Mouse (Mus musculus) frontal cortex, adult (tissue): ENCODE results near the gene Camk1g.

Experiments
- ATAC-seq: cut with Nextera tagmentation; 2 replicates; pipeline ENCODE4 v1.9.2; 2017; ENCODE audit warnings: mild to moderate bottlenecking, moderate library complexity, mixed read lengths; ENCODE audit not compliant: low TSS enrichment

The Camk1g gene

GRCm38 (mm10) chr1:193376478-193377134 is 6.5 kb upstream of the Camk1g start:
- ATAC-seq = peak; percentile 55

GRCm38 (mm10) chr1:193373906-193374413 is 3.9 kb upstream of the Camk1g start:
- ATAC-seq = no peak

- no peak for ATAC-seq
These were observed 1.0 kb downstream of the Camk1g start for GRCm38 (mm10) chr1:193369091-193369490.

GRCm38 (mm10) chr1:193368055-193368454 is 2.0 kb downstream of the Camk1g start:
- ATAC-seq = peak; percentile 74

GRCm38 (mm10) chr1:193363801-193364231 is 6.3 kb downstream of the Camk1g start:
- peak; percentile 51 for ATAC-seq

- ATAC-seq = peak; percentile 42
These were observed 8.0 kb downstream of the Camk1g start for GRCm38 (mm10) chr1:193362078-193362477.

GRCm38 (mm10) chr1:193361181-193361580 is 8.9 kb downstream of the Camk1g start:
- ATAC-seq = no peak

- ATAC-seq = no peak
These were observed 10.9 kb downstream of the Camk1g start for GRCm38 (mm10) chr1:193359199-193359598.

GRCm38 (mm10) chr1:193351583-193351982 is 18.5 kb downstream of the Camk1g start:
- ATAC-seq = peak; percentile 78

- peak; percentile 88 for ATAC-seq
These were observed 19.6 kb downstream of the Camk1g start for GRCm38 (mm10) chr1:193350546-193350801.

GRCm38 (mm10) chr1:193349702-193350545 is 20.2 kb downstream of the Camk1g start:
- ATAC-seq = no peak; the same call in 1 of the 2 replicates

- no peak for ATAC-seq
These were observed 21.7 kb downstream of the Camk1g start for GRCm38 (mm10) chr1:193348261-193348962.

GRCm38 (mm10) chr1:193346908-193347307 is 23.2 kb downstream of the Camk1g start:
- ATAC-seq = no peak

- ATAC-seq = no peak
These were observed 25.1 kb downstream of the Camk1g start for GRCm38 (mm10) chr1:193344976-193345375.

- ATAC-seq = no peak
These were observed 26.2 kb downstream of the Camk1g start for GRCm38 (mm10) chr1:193343853-193344252.

- no peak for ATAC-seq
These were observed 27.7 kb downstream of the Camk1g start for GRCm38 (mm10) chr1:193342198-193342946.

GRCm38 (mm10) chr1:193338363-193338995 is 31.6 kb downstream of the Camk1g start:
- ATAC-seq = peak; percentile 87

- ATAC-seq = peak; percentile 57
These were observed 32.2 kb downstream of the Camk1g start for GRCm38 (mm10) chr1:193337787-193338310.

- no peak for ATAC-seq
These were observed 33.1 kb downstream of the Camk1g start for GRCm38 (mm10) chr1:193337018-193337321.

GRCm38 (mm10) chr1:193336122-193337017 is 33.7 kb downstream of the Camk1g start:
- ATAC-seq = no peak
